Mouse (Mus musculus) spleen, adult 2 months (tissue): Measurements from ENCODE around the gene Snph. TPM values are rescaled to one million over a fixed set of nuclear protein-coding genes. Genes with fewer than 3 reads are reported as not detected.

Experiments
- DNase-seq, 2 experiments: peaks; one replicate each; pipeline versions ENCODE4 v3.0.0 to v3.0.0-alpha.2; 2012 to 2021; ENCODE audit warnings: low spot score in 2 of 2, low read depth in 1 of 2
- H3K27ac ChIP-seq: fragments of 200-500 bp; 2 replicates; pipeline ENCODE4 v1.5.1; 2012; ENCODE audit warnings: low read length, inconsistent platforms; ENCODE audit not compliant: insufficient read depth
- H3K27me3 ChIP-seq: fragments of 200-500 bp; 2 replicates; pipeline ENCODE4 v1.6.1; 2012; ENCODE audit warnings: mild to moderate bottlenecking, moderate library complexity, low read length, inconsistent platforms; ENCODE audit not compliant: control insufficient read depth, insufficient read depth
- H3K36me3 ChIP-seq: fragments of 200-500 bp; 2 replicates; pipeline ENCODE4 v1.6.1; 2012; ENCODE audit warnings: mild to moderate bottlenecking, low read length, inconsistent platforms; ENCODE audit not compliant: control insufficient read depth, insufficient read depth
- H3K4me1 ChIP-seq: fragments of 200-500 bp; 2 replicates; pipeline ENCODE4 v1.6.1; 2011; ENCODE audit warnings: inconsistent platforms; ENCODE audit not compliant: control insufficient read depth, insufficient read depth, insufficient read length
- H3K4me3 ChIP-seq: fragments of 200-500 bp; 2 replicates; pipeline ENCODE4 v1.5.1; 2011; ENCODE audit warnings: mild to moderate bottlenecking, inconsistent platforms; ENCODE audit not compliant: insufficient read depth, insufficient read length; ENCODE audit errors: extremely low read depth
- CTCF ChIP-seq: fragments of 200-500 bp; IDR thresholded peaks from 2 replicates; pipeline ENCODE4 v1.5.1; 2011; ENCODE audit warnings: mild to moderate bottlenecking, inconsistent platforms; ENCODE audit not compliant: insufficient read depth, insufficient read length, insufficient replicate concordance; ENCODE audit errors: extremely low read depth
- POLR2A ChIP-seq: fragments of 200-500 bp; IDR thresholded peaks from 2 replicates; pipeline ENCODE4 v1.6.1; 2011; ENCODE audit warnings: low read depth, low read length, inconsistent platforms
- WGBS: fragments of 180-500 bp; shearing (Covaris S2); methylation state at CpG from one replicate; pipeline ENCODE4 v1.1.7; 2018; 5-methylcytosine and 5-hydroxymethylcytosine counted together
- polyA plus RNA-seq: library from polyadenylated mRNA; depleted of rRNA; stranded (reverse); fragments of >200 nt; gene quantifications from 2 replicates; pipeline ENCODE4 v1.2.3, GENCODE M21; 2012

Gene Snph
- polyA plus RNA-seq, 1 experiment: 0.20 TPM

DNA sequence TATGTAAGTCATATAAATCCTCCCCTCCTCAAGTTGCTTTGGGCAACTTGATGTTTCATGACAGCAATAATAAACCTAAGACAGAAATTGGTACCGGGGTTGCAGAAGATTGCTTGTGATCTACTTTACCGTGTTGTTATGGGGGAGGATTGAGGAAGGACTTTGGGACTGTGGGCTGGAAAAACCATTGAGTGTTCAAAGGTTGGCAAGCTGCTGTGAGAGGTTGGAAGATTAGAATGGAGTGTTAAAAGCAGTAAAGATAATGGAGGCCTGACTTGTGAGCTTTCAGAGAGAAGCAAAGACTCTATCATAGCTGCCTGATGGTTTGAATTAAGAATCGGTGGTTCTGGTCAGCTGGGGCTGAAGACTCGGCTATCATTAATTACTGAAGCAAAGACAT lies 53.2 kb downstream of the Snph start:
- Histone ChIP-seq H3K4me1 (no peaks in the 10 kb centered on the region), H3K36me3 (no peaks in the 10 kb centered on the region), H3K4me3 (no peak overlapping the region), H3K27ac (no peak overlapping the region), H3K27me3 (0 out of 2 replicates have a peak, but pooled peaks cover 2% of the 10 kb centered on the region)
- 81% methylated on average over 4 of the region's 4 CpGs for WGBS
- no peak for TF ChIP-seq POLR2A
- TF ChIP-seq CTCF: no peak
- no peak for DNase-seq

DNA sequence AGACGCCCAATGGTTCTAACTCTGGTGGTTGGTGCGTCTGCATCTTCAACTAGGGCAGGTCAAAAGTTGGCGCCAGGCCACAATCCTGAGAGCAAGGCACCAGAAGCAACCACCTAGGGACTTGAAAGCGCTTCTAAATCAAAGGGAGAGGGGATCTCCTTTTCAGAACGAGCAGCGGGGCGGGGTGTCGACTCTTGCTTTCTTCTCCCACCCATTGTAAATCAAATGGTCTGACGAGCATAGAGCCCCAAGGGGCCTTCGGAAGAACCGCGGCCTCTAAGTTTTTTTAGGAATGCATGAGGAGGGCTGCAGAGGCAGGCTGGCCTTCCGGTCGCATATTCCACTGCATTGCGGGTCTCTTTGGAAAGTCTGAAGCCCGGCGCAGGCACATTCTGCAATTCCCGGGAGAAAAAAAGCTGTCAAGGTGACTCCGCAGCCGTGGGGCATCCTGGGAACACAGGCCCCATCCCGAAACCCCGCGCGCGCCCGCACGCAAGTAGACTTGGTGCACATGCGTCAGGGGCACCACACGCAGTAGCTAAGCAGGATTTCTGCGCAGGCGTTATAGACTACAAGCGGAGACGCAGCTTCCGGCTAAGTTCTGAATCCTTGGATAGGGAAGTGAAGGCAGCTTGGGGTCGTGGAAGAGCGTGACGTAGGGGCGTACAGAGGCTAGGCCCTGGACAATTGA lies 56.5 kb downstream of the Snph start:
- under 1% methylated on average over 38 of the region's 38 CpGs for WGBS
- 0 out of 2 replicates have a peak, but pooled peaks cover 2% of the 10 kb centered on the region for H3K27me3 ChIP-seq
- peak overlapping the region; percentile 67 for H3K4me3 ChIP-seq
- H3K4me1 ChIP-seq: no peaks in the 10 kb centered on the region
- TF ChIP-seq CTCF (no peak), POLR2A (no peak)
- no peaks in the 10 kb centered on the region for H3K36me3 ChIP-seq
- peak overlapping the region; percentile 39 for H3K27ac ChIP-seq
- peak; percentile 28 to 45 for DNase-seq

DNA sequence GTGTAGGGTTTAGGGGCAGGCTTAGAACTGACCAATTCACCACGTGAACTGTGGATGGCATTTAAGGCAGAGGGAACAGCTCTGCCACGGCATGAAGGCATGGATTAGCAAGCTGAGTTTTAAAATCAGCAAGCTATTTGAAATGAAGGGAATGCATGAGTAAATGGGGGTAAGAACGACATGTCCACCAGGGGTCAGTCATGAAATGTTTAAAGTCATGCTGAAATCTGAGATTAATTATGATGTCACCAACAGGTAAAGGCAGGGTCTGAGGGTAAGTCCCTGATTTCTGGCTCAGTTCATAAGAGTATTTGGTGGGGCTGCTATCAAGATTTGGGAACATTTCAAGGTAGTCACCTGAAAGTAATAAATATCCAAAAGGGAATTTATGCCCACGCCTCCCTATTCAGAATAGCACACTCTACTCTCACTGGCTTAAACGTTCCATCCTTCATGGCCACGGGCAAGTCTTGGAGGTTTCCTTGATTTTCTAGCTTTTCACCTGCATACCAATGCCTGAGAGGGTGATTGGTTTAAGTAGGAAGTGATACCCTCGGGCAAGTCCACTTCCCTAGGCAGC lies 57.2 kb downstream of the Snph start:
- TF ChIP-seq CTCF (no peak), POLR2A (no peak)
- WGBS: 27% methylated on average over 7 of the region's 7 CpGs
- H3K27me3 ChIP-seq: no peaks in the 10 kb centered on the region
- no peaks in the 10 kb centered on the region for H3K4me1 ChIP-seq
- DNase-seq: no peak
- H3K36me3 ChIP-seq: no peaks in the 10 kb centered on the region
- H3K27ac ChIP-seq: no peak overlapping the region
- peak overlapping the region; percentile 67; the same call in 1 of the 2 replicates for H3K4me3 ChIP-seq

DNA sequence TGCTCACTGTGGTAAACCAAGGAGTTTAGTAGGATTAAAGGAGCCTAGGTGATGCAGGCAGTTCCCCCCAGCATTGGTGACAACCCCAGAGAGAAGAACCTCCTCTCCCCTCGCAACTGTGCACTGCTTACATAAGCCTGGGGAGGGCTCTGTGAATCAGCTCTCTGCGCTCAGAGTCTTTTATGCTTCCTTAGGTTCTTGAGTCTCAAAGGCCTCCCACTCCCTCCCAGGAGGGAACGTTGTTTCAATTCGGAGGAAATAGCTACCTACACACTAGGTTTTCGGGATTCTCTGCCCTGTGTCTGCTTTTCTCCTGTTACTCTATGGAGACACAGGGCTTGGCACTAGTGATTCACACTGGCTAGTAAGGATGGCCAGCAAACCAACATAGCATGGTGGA lies 57.8 kb downstream of the Snph start:
- no peak for DNase-seq
- Histone ChIP-seq H3K27me3 (no peaks in the 10 kb centered on the region), H3K27ac (no peak overlapping the region), H3K36me3 (no peaks in the 10 kb centered on the region), H3K4me3 (no peak overlapping the region), H3K4me1 (no peaks in the 10 kb centered on the region)
- WGBS: 85% methylated on average over 5 of the region's 5 CpGs
- no peak for TF ChIP-seq CTCF
- TF ChIP-seq POLR2A: no peak

DNA sequence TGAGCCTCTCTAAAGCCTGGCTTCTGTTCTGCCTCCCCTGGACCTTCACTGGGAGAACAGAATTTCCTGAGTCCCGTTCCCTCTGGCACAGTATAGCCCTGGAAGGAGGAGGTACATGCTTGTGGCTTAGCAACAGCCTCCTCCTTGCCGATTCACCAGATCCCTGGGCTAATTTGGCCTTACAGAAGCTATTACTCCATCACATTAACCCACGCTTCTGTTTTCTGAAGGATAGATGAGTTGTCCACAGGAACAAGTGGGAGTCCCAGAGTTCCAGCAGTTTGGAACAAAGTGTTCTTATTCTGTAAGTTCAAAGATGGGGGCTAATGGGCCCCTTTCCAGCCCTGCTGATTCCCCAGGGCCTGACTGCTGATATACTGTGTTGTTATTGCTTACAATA lies 58.7 kb downstream of the Snph start:
- Histone ChIP-seq H3K36me3 (no peaks in the 10 kb centered on the region), H3K4me3 (no peak overlapping the region), H3K4me1 (no peaks in the 10 kb centered on the region), H3K27me3 (no peaks in the 10 kb centered on the region), H3K27ac (no peak overlapping the region)
- WGBS: 76% methylated on average over 3 of the region's 3 CpGs
- DNase-seq: no peak
- TF ChIP-seq CTCF: no peak
- no peak for TF ChIP-seq POLR2A

DNA sequence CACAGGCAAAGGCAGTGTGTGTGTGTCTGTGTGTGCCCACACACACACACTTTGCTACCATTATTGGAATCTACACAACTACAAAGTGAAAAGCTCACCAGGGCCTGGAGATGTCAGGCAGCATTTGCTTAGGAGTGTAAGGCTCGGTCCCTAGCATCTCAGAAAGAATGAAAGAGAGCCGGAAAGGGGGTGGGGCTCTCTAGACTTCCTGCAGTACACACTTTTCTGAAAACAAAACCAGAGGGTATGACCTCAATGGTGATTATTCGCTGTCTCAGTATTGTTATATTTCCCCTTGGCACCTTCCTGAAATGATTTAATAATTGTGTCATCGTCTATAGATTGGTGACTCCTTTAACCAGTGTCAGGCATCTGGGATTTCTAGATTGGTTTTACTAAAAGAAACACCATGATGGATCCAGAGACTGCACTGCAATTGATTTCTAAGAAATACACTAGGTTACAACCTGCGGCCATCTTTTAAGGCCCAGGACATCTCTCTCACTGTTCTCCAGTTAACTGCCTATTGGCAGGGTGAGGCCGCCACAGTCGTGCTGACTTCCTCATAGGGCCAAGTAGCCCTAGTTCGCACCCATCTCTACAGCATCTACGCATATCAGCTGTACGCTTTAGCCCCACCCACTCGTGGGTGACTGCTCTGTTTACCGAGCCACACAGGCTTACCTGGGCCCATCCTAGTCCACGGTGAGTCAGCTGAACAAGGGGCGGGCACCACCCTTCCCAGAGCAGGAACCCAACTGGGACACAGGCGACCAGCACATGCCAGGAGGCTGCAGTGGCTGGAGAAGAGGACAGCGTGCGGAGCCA lies 60.3 kb downstream of the Snph start, which contains the start of gene Sdcbp2:
Sdcbp2 (plus strand) TSS at position 750 of the 828 bp plus-strand sequence.
- 61% methylated on average over 17 of the region's 17 CpGs for WGBS
- H3K36me3 ChIP-seq: no peaks in the 10 kb centered on the region
- no peak for TF ChIP-seq CTCF
- TF ChIP-seq POLR2A: no peak
- no peak within 1 kb of the TSS for H3K4me3 ChIP-seq
- no peaks in the 10 kb centered on the region for H3K27me3 ChIP-seq
- no peaks in the 10 kb centered on the region for H3K4me1 ChIP-seq
- DNase-seq: no peak
- peak within 1 kb of the TSS; percentile 63 for H3K27ac ChIP-seq

DNA sequence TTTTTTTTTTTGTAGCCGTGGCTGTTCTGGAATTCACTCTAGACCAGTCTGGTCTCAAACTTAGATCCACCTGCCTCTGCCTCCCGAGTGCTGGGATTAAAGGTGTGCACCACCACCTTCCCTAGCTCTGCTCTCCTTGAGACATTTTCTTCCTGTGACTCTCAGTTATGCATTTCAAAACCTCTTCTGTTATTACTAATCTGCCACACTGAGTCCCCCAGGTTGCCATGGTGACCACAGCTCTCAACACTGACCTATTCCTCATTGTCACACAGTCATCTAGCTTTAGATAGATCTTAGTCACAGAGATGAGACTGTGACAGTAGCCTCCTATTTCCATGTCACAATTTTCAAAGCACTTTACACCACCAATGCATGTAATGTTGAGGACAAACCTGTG lies 62.9 kb downstream of the Snph start:
- TF ChIP-seq POLR2A (no peak), CTCF (no peak)
- Histone ChIP-seq H3K27ac (no peak overlapping the region), H3K4me1 (no peaks in the 10 kb centered on the region), H3K27me3 (no peaks in the 10 kb centered on the region), H3K36me3 (no peaks in the 10 kb centered on the region), H3K4me3 (no peak overlapping the region)
- no peak for DNase-seq
- WGBS: 76% methylated on average over 2 of the region's 2 CpGs
